Mouse (Mus musculus) Patski (cell line): ENCODE data around the gene Olfr1347. TPM values are rescaled to one million over a fixed set of nuclear protein-coding genes. Genes with fewer than 3 reads are reported as not detected.
"Not testable (repeated sequence)": the region's sequence is repeated elsewhere in the genome, so short reads cannot be mapped to it uniquely, and the experiment has no call there.

Source experiments
- ATAC-seq: fragments of 100-300 bp; one replicate; pipeline ENCODE4 v1.8.0; 2021
- CTCF ChIA-PET: fragments of 350-600 bp; sonication (Branson Sonifier 250); formaldehyde crosslinking; loops from one replicate; lab custom pipeline; 2022; ENCODE audit warnings: inconsistent platforms; lab: Charles Lee
- POLR2A ChIA-PET: fragments of 350-600 bp; sonication (Branson Sonifier 250); formaldehyde crosslinking; loops from one replicate; lab custom pipeline; 2022; ENCODE audit warnings: antibody characterized with exemption, inconsistent platforms; lab: Charles Lee
- DNase-seq: peaks from one replicate; pipeline ENCODE4 v3.0.0-alpha.2; 2011; ENCODE audit warnings: low read depth, low spot score
- H3K27me3 ChIP-seq: fragments of 371-371 bp; one replicate; pipeline ENCODE4 v1.5.1; 2021
- CTCF ChIP-seq: fragments of 100-300 bp; IDR thresholded peaks from one replicate; pipeline ENCODE4 v1.5.1; 2021
- in situ Hi-C: fragments of 300-500 bp; cut with MboI; formaldehyde crosslinking; loops from 3 replicates; pipeline ENCODE4 v1.11.1; 2018; ENCODE audit warnings: low pct_unique_long_range_greater_than_20kb, mixed read lengths
- polyA plus RNA-seq: library from polyadenylated mRNA; unstranded; gene quantifications from one replicate; pipeline ENCODE4 v1.2.3, GENCODE M21; 2021

Gene Olfr1347
- not detected for polyA plus RNA-seq

- ChIA-PET CTCF (interaction anchor here (1.0 kb wide), 1 partner anchor 52 kb away, joined by 3 read pairs; no protein-coding TSS in a partner anchor), POLR2A (no interaction called here)
- ATAC-seq (no peak), DNase-seq (no peak)
- TF ChIP-seq CTCF, result no peak
- H3K27me3 ChIP-seq, result no peaks in the 10 kb centered on the region
- in situ Hi-C loops, result no loop called here
Measured at GRCm38 (mm10) chr7:6499655-6500054, at the start of gene Olfr1347. TSS of gene Olfr1347 (minus strand) at chr7:6499755.

DNA sequence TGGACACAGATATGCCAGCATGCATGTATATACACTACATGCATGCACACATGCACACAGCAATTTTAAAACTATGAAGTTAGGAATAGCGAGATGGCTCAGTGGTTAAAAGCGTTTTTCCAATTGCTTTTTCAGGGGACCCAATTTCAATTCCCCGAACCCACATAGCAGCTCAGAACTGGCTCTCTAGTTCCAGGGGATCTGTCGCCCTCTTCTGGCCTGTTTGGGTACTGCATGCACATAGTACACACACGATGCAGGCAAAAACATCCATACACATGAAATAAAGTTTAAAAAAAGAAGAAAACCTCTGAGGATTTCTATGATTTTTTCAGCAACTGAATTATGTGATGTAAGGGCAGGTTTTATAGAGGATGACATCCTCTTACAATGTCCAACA lies 26.6 kb upstream of the Olfr1347 start:
- in situ Hi-C loops, result loop anchor here (5.0 to 25.0 kb wide), 3 partner anchors 89 to 169 kb away; partner anchors contain the start of gene Olfr1344
- ATAC-seq, result no peak
- no peak for DNase-seq
- TF ChIP-seq CTCF, result peak; percentile 65
- H3K27me3 ChIP-seq, result peaks cover 12% of the 10 kb centered on the region
- ChIA-PET CTCF (interaction anchor here (0.8 to 1.6 kb wide), 4 partner anchors 12 to 91 kb away, joined by 3 to 9 read pairs (median 4); no protein-coding TSS in a partner anchor), POLR2A (no interaction called here)

DNA sequence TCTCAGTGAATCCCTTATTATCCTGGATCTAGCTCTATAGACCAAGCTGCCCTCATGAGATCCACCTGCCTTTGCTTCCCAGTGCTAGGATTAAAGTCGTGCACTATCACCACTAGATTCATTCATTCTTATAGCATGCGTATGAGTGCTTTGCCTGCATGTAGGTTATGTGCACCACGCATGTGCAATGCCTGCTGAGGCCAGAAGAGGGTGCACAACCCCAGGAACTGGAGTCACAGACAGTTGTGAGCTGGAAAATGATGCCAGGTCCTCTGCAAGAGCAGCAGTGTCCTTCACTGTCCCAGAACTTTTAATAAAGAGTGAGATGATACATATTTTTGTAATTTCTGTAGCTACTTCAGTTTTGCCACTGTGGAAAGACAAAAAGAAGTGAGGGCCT lies 25.4 kb upstream of the Olfr1347 start:
- in situ Hi-C loops, result loop anchor here (5.0 to 25.0 kb wide), 3 partner anchors 88 to 168 kb away; partner anchors contain the start of gene Olfr1344
- ATAC-seq (no peak), DNase-seq (no peak)
- peaks cover 12% of the 10 kb centered on the region for H3K27me3 ChIP-seq
- peak; percentile 28 for TF ChIP-seq CTCF
- ChIA-PET CTCF (interaction anchor here (1.3 to 1.6 kb wide), 3 partner anchors 11 to 90 kb away, joined by 4 to 9 read pairs (median 5); no protein-coding TSS in a partner anchor), POLR2A (no interaction called here)

DNA sequence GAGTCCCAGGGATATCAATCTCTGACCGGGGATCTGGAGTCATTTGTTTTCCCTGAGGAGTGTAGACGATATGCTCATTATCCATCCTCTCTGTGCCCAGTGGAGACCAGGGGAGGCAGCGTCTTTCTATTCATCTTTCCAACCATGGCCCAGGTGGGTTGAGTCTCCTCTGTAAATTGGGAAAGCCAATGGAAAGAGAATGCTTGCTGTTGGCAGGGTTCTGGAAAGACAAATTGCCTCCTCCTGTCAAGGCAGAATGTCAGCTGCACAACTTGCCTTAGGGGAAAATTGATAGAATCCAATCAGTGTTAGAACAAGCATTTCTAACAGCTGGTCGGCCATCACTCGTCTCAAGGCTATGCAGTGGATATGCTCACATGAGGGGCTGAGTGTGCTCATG lies 23.3 kb upstream of the Olfr1347 start, which contains the start of gene Olfr1349:
Gene Olfr1349 (minus strand): TSS at position 101 of the 400 bp plus-strand sequence.
- DNase-seq (no peak), ATAC-seq (no peak)
- CTCF ChIA-PET, result interaction anchor here (0.8 kb wide), 1 partner anchor 87 kb away, joined by 3 read pairs; no protein-coding TSS in a partner anchor
- peaks cover 3% of the 10 kb centered on the region for H3K27me3 ChIP-seq
- in situ Hi-C loops, result no loop called here
- TF ChIP-seq CTCF, result no peak
- POLR2A ChIA-PET, result no interaction called here

GRCm38 (mm10) chr7:6521666-6522065 lies 22.1 kb upstream of the Olfr1347 start:
- ChIA-PET POLR2A (no interaction called here), CTCF (no interaction called here)
- H3K27me3 ChIP-seq, result no peaks in the 10 kb centered on the region
- TF ChIP-seq CTCF, result no peak
- DNase-seq (no peak), ATAC-seq (no peak)
- in situ Hi-C loops, result no loop called here

- in situ Hi-C loops, result no loop called here
- H3K27me3 ChIP-seq, result peaks cover 18% of the 10 kb centered on the region
- ChIA-PET POLR2A (no interaction called here), CTCF (no interaction called here)
- ATAC-seq, result no peak
- no peak for DNase-seq
- TF ChIP-seq CTCF, result no peak
Measured at GRCm38 (mm10) chr7:6508648-6509047, 9.1 kb upstream of the Olfr1347 start, which contains the start of gene Olfr1348. TSS of gene Olfr1348 (minus strand) at chr7:6508748.

DNA sequence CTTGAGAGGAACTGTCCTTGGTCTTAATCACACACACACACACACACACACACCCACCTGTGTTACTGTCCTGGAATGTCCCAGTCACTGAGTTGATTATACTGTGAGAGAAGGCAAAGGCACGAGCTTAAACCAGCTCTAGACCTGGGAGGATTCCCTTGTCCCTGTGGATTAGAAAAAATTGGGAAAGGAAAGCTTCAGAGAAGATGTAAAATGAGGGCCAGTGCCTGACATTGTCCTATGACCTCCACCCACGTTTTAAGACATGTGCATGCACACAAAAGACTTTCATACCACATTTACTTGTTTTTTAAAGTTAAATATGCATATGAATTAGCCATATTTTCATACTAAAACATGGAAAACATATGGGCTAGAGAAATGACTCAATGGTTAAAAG lies 12.7 kb downstream of the Olfr1347 start, which contains the start of gene Olfr5:
Gene Olfr5 (minus strand): TSS at position 101 of the 400 bp plus-strand sequence.
- ChIA-PET POLR2A (no interaction called here), CTCF (no interaction called here)
- in situ Hi-C loops, result no loop called here
- ATAC-seq (no peak), DNase-seq (no peak)
- H3K27me3 ChIP-seq, result no peaks in the 10 kb centered on the region
- no peak for TF ChIP-seq CTCF

DNA sequence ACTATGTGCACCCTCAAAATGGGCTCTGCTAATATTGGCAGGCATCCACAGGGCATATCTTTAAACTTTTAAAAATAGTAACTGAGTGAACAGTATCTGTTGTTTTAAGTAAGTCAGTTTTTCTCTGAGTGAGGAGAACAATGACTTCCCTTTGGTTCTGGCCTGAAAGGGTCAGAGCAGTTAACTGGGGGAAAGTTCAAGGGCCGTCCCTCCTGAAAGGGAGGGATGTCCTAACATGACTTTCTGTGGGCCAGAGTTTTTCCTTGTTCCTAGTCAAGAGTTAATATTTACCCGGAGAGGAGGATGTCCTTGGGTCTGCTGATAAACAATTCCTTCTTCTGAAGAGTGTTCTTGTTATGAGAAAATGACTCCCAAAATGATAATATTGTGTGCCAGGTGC lies 21.9 kb downstream of the Olfr1347 start:
- POLR2A ChIA-PET, H3K27me3 ChIP-seq, DNase-seq, CTCF ChIA-PET, in situ Hi-C loops, ATAC-seq: not testable (repeated sequence)

- DNase-seq (no peak), ATAC-seq (no peak)
- POLR2A ChIA-PET, result no interaction called here
- in situ Hi-C loops, result no loop called here
- peaks cover 15% of the 10 kb centered on the region for H3K27me3 ChIP-seq
- no peak for TF ChIP-seq CTCF
- CTCF ChIA-PET, result no interaction called here
Measured at GRCm38 (mm10) chr7:6466951-6467350, 32.6 kb downstream of the Olfr1347 start, which contains the start of gene Olfr1346. TSS of gene Olfr1346 (plus strand) at chr7:6467101.

DNA sequence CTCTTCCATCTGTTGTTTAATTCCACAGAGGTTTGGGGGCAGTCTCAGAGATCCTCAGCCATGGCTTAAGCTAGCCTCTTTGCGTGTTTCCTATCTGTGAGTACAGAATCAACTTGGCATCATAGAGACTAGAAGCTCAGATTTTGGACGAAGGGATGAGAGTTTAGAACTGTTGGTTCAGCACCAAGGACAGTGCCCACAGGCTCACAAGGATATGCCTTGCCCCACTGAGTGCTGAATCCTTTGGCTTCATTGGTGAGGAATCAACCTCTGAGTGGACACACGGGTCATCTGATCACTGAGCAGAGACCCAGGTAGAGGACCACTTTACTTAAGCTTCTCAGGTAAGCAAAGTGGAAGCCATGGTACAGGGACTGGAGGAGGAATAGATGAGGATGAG lies 43.2 kb downstream of the Olfr1347 start:
- CTCF ChIA-PET, result no interaction called here
- peaks cover 4% of the 10 kb centered on the region for H3K27me3 ChIP-seq
- in situ Hi-C loops, result no loop called here
- TF ChIP-seq CTCF, result no peak
- ATAC-seq, result no peak
- DNase-seq, result no peak
- POLR2A ChIA-PET, result no interaction called here

DNA sequence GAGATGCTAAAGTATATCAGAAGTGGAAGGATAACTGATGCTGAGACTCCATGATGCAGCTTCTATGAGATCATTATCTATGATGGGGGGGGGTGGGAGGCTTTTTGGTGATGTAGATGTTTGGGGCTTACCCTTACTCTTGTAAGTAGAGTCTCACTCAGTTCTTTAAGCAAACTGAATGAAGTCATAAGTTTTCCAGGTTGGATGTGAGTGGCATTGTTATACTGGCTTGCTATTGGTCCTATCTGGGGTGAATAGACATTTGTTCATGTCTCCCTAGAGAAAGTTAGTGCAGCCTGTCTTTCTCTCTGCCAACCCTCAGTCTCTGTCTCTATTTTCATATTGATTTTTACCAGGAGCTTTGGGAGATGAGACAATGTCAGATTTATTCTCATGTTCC lies 43.7 kb downstream of the Olfr1347 start, which contains the start of gene Olfr1336:
Gene Olfr1336 (plus strand): TSS at position 301 of the 400 bp plus-strand sequence.
- peaks cover 4% of the 10 kb centered on the region for H3K27me3 ChIP-seq
- ATAC-seq, result no peak
- TF ChIP-seq CTCF, result no peak
- in situ Hi-C loops, result no loop called here
- DNase-seq, result no peak
- ChIA-PET CTCF (no interaction called here), POLR2A (no interaction called here)
